Mouse (Mus musculus) forebrain, embryonic 13.5 days (tissue): ENCODE measurements around the gene Stat5b. TPM values are rescaled to one million over a fixed set of nuclear protein-coding genes. Genes with fewer than 3 reads are reported as not detected.

Experiments used
- ATAC-seq: fragments of 200-750 bp; cut with Nextera tagmentation; 2 replicates; pipeline ENCODE4 v1.8.0; 2017
- H3K27ac ChIP-seq: fragments of 300-500 bp; sonication (generic); 2 replicates; pipeline ENCODE4 v1.5.1; 2015; ENCODE audit warnings: inconsistent platforms, mild to moderate bottlenecking, moderate library complexity
- H3K27me3 ChIP-seq: fragments of 300-500 bp; sonication (generic); 2 replicates; pipeline ENCODE4 v1.6.1; 2015; ENCODE audit warnings: mild to moderate bottlenecking, inconsistent platforms
- H3K36me3 ChIP-seq: fragments of 300-500 bp; sonication (generic); 2 replicates; pipeline ENCODE4 v1.6.1; 2015; ENCODE audit warnings: mild to moderate bottlenecking, inconsistent platforms; ENCODE audit not compliant: poor library complexity, severe bottlenecking
- H3K4me1 ChIP-seq: fragments of 300-500 bp; sonication (generic); 2 replicates; pipeline ENCODE4 v1.6.1; 2015; ENCODE audit warnings: inconsistent platforms
- H3K4me2 ChIP-seq: fragments of 300-500 bp; sonication (generic); 2 replicates; pipeline ENCODE4 v1.6.1; 2015; ENCODE audit warnings: inconsistent platforms, mild to moderate bottlenecking, moderate library complexity
- H3K4me3 ChIP-seq: fragments of 300-500 bp; sonication (generic); 2 replicates; pipeline ENCODE4 v1.5.1; 2015; ENCODE audit warnings: mild to moderate bottlenecking, inconsistent platforms
- H3K9ac ChIP-seq: fragments of 300-500 bp; sonication (generic); 2 replicates; pipeline ENCODE4 v1.6.1; 2015; ENCODE audit warnings: mild to moderate bottlenecking, inconsistent platforms
- H3K9me3 ChIP-seq: fragments of 300-500 bp; sonication (generic); replicated peaks from 2 replicates; pipeline ENCODE4 v1.6.1; 2016; ENCODE audit warnings: inconsistent platforms
- WGBS: fragments of 180-500 bp; shearing (Covaris S2); methylation state at CpG from one replicate; pipeline ENCODE4 v1.1.7; 2015; 5-methylcytosine and 5-hydroxymethylcytosine counted together
- polyA plus RNA-seq: library from polyadenylated mRNA; unstranded; fragments of >200 nt; fragmentation: Nextera tagmentation; extraction: Ambion mirVana; gene quantifications from 2 replicates; pipeline ENCODE4 v1.2.1, GENCODE M21; 2015

Stat5b gene
- polyA plus RNA-seq, 1 experiment from 2014 or later = 11.1 TPM

DNA sequence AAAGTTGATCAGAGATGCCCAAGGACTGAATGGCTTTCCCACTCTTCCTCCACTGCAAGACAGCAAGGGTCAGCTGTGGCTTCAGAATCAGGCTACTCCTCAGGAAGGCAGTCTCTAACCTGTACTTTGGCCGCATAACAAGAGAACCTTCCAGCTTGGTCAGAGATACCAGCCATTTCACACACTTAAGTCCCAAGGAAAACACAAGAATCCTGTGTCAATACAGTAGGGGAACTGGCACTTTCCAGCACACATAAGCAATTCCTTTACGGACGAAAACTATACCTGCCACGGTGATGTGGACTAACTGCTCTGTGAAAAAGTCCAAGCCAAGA is 113.8 kb downstream of the Stat5b start:
- Histone ChIP-seq H3K4me1 (peaks cover 28% of the 10 kb centered on the region), H3K9me3 (no peaks in the 10 kb centered on the region), H3K36me3 (peaks cover 20% of the 10 kb centered on the region; the same call in 1 of the 2 replicates), H3K9ac (peak overlapping the region; percentile 85), H3K4me2 (peak overlapping the region; percentile 90), H3K4me3 (peak overlapping the region; percentile 78), H3K27ac (no peak overlapping the region), H3K27me3 (no peaks in the 10 kb centered on the region)
- 88% methylated on average over 4 of the region's 4 CpGs for WGBS
- no peak for ATAC-seq

DNA sequence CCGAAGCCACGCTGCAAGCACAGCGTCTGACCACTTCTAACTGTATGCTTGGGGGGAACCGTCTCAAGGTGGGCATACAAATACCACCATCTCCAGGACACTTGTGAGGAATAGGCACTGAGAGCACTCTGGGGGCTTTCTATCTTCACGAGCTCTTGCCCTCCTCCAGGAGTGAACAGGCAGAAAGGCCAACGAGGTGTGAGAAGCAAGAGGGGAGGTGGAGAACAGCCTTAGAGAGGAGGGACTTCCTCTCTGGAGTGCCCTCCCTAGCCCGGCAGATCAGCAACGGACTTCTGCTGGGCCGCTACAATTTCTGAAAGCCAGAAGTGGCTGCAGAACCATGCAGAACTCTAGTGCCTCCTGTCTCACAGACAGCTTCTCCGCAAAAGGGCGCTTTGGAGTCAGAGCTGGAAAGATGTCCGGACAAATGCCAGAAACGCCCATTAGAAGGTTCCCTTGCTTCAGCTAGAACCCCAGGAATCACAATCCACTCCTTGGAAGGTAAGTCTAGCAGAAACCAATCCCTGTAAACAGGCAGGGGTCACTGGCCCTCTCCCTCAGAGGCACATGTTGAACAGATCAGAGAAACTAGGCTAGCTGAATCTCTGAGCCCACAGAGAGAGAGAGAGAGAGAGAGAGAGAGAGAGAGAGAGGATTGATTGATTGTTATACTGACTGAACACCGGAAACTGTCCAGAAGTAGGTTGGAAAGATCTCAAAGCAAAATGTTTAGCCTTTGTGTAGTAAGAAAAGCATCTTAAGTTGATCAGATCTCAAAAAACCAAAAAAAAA is 114.4 kb downstream of the Stat5b start:
- Histone ChIP-seq H3K27me3 (no peaks in the 10 kb centered on the region), H3K27ac (no peak overlapping the region), H3K9me3 (no peaks in the 10 kb centered on the region), H3K36me3 (peaks cover 20% of the 10 kb centered on the region; the same call in 1 of the 2 replicates), H3K4me3 (no peak overlapping the region), H3K9ac (peak overlapping the region; percentile 85; the same call in 1 of the 2 replicates), H3K4me2 (peak overlapping the region; percentile 90; the same call in 1 of the 2 replicates), H3K4me1 (peaks cover 28% of the 10 kb centered on the region)
- WGBS = 81% methylated on average over 14 of the region's 14 CpGs
- ATAC-seq = no peak

DNA sequence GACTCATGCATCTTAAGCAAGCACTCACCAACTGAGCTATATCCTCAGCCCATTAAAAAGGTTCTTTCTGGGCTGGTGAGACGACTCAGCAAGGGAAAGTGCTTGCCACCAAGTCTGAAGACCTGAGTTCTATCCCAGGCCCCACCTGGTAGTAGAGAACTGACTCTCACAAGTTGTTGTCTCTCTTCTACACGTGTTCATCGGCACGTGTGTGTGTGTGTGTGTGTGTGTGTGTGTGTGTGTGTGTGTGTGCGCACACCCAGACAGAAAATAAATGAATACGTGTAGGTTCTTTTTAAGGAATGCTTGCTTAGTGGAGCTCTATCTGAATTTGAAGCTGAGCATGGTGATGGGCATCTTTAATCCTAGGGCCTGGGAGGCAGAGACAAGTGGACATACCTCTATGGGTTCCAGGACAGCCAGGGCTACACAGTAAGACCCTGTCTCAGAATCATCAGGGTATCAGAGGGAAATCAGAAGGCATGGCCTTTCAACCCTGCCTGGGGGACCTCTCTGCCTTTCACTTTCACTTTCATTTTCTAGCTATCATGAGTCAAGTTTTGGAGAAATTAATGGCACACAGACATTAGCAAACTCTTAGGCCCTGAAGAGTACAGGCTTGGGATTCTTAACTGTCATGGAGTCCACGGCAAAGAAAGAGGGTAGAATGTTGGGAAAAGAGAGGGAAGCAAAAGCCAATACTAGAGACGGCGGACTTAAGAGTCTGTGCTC is 115.2 kb downstream of the Stat5b start:
- H3K4me3 ChIP-seq = no peak overlapping the region
- WGBS = 93% methylated on average over 9 of the region's 9 CpGs
- no peak for ATAC-seq

More for the DNA sequence above, 115.2 kb downstream of the Stat5b start:
- H3K9ac ChIP-seq = no peak overlapping the region
- peaks cover 20% of the 10 kb centered on the region; the same call in 1 of the 2 replicates for H3K36me3 ChIP-seq
- H3K4me2 ChIP-seq = no peak overlapping the region
- H3K27me3 ChIP-seq = no peaks in the 10 kb centered on the region
- H3K27ac ChIP-seq = no peak overlapping the region
- H3K9me3 ChIP-seq = no peaks in the 10 kb centered on the region
- H3K4me1 ChIP-seq = peaks cover 28% of the 10 kb centered on the region

Other genes starting within 250 kb of the Stat5b start
- 94.7 and 101 TPM in 2 replicates for gene Nkiras2, start 231.5 kb downstream of the Stat5b start, polyA plus RNA-seq
- 283 and 285 TPM in 2 replicates for gene Dnajc7, start 230.6 kb downstream of the Stat5b start, polyA plus RNA-seq
- gene Zfp385c, start 158.3 kb downstream of the Stat5b start, polyA plus RNA-seq = 0.18 and 0.48 TPM in 2 replicates
- gene Dhx58, start 146.5 kb downstream of the Stat5b start, polyA plus RNA-seq = 1.8 and 2.1 TPM in 2 replicates
- gene Kat2a, start 138.3 kb downstream of the Stat5b start, polyA plus RNA-seq = 41.6 and 48.7 TPM in 2 replicates
- gene Hspb9, start 136.9 kb downstream of the Stat5b start, polyA plus RNA-seq = not detected in 2 replicates
- 22.7 and 23.1 TPM in 2 replicates for gene Rab5c, start 112.5 kb downstream of the Stat5b start, polyA plus RNA-seq
- 3.4 and 4.6 TPM in 2 replicates for gene Kcnh4, start 90.8 kb downstream of the Stat5b start, polyA plus RNA-seq
- gene Hcrt, start 87.8 kb downstream of the Stat5b start, polyA plus RNA-seq = not detected in 2 replicates
- gene Ghdc, start 79.8 kb downstream of the Stat5b start, polyA plus RNA-seq = 1.9 and 2.4 TPM in 2 replicates
- gene Stat5a, start 8.6 kb upstream of the Stat5b start, polyA plus RNA-seq = 0.85 and 1.2 TPM in 2 replicates
- gene Stat3, start 88.8 kb upstream of the Stat5b start, polyA plus RNA-seq = 24.6 and 29.1 TPM in 2 replicates
- gene Cavin1, start 120.2 kb upstream of the Stat5b start, polyA plus RNA-seq = 19.5 and 23.4 TPM in 2 replicates
- gene Atp6v0a1, start 158.7 kb upstream of the Stat5b start, polyA plus RNA-seq = 52.9 and 56.3 TPM in 2 replicates
- gene Naglu, start 219.3 kb upstream of the Stat5b start, polyA plus RNA-seq = 4.8 and 6.5 TPM in 2 replicates
- gene Hsd17b1, start 227.7 kb upstream of the Stat5b start, polyA plus RNA-seq = not detected in 2 replicates
- gene Coasy, start 231.8 kb upstream of the Stat5b start, polyA plus RNA-seq = 45.8 and 48.2 TPM in 2 replicates
- 71.1 and 81.2 TPM in 2 replicates for gene Mlx, start 236.6 kb upstream of the Stat5b start, polyA plus RNA-seq
- 63.3 and 64.1 TPM in 2 replicates for gene Psmc3ip, start 244.7 kb upstream of the Stat5b start, polyA plus RNA-seq